Mouse (Mus musculus): ENCODE results near the gene Josd2.

DNA sequence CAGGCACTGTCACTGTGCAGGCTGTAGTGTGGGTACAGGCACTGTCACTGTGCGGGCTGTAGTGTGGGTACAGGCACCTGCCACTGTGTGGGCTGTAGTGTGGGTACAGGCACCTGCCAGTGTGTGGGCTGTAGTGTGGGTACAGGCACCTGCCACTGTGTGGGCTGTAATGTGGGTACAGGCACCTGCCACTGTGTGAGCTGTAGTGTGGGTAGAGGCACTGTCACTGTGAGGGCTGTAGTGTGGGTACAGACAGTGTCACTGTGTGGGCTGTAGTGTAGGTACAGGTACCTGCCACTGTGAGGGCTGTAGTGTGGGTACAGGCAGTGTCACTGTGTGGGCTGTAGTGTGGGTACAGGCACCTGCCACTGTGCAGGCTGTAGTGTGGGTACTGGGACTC, 16.3 kb downstream of the Josd2 start:
- TF ChIP-seq CTCF (conservative IDR thresholded peaks at IDR 0.05; ENCODE audit: insufficient read depth, insufficient read length, low read depth, low read length), result no peak
- TF ChIP-seq POLR2A (IDR thresholded peaks at IDR 0.05; ENCODE audit: low read depth, low read length), result no peak
